Mouse (Mus musculus): ENCODE data around the gene Zfp507. TPM values are rescaled to one million over a fixed set of nuclear protein-coding genes. Genes with fewer than 3 reads are reported as not detected.
A peak's percentile ranks its signal among the peaks of the same experiment; 100 is the strongest.

Gene Zfp507
- polyA plus RNA-seq, 1 experiment = not detected

- Histone ChIP-seq H3K4me3 (ENCODE audit: insufficient read depth, low read length) (no peak overlapping the region), H3K4me1 (ENCODE audit: control insufficient read depth, insufficient read depth, low read length) (no peaks in the 10 kb centered on the region), H3K27ac (ENCODE audit: insufficient read depth, low read depth, low read length) (no peak overlapping the region)
- no peak for TF ChIP-seq POLR2A (IDR thresholded peaks at IDR 0.05; ENCODE audit: borderline replicate concordance, low read depth, low read length)
- TF ChIP-seq CTCF (IDR thresholded peaks at IDR 0.05; ENCODE audit: low read depth, low read length) = no peak
Observed at GRCm38 (mm10) chr7:35756510-35757440, 46.0 kb downstream of the Zfp507 start.

- Histone ChIP-seq H3K27ac (ENCODE audit: insufficient read depth, low read depth, low read length) (no peak overlapping the region), H3K4me3 (ENCODE audit: insufficient read depth, low read length) (no peak overlapping the region), H3K4me1 (ENCODE audit: control insufficient read depth, insufficient read depth, low read length) (no peaks in the 10 kb centered on the region)
- no peak for TF ChIP-seq CTCF (IDR thresholded peaks at IDR 0.05; ENCODE audit: low read depth, low read length)
- no peak for TF ChIP-seq POLR2A (IDR thresholded peaks at IDR 0.05; ENCODE audit: borderline replicate concordance, low read depth, low read length)
Observed at GRCm38 (mm10) chr7:35754886-35755168, 48.0 kb downstream of the Zfp507 start.

GRCm38 (mm10) chr7:35754033-35754885 lies 48.5 kb downstream of the Zfp507 start, which contains the start of gene Dpy19l3:
Gene Dpy19l3, minus strand, starts transcription at chr7:35754454.
- Histone ChIP-seq H3K4me1 (ENCODE audit: control insufficient read depth, insufficient read depth, low read length) (no peaks in the 10 kb centered on the region), H3K4me3 (ENCODE audit: insufficient read depth, low read length) (peak within 1 kb of the TSS; percentile 60), H3K27ac (ENCODE audit: insufficient read depth, low read depth, low read length) (no peak within 1 kb of the TSS)
- TF ChIP-seq CTCF (IDR thresholded peaks at IDR 0.05; ENCODE audit: low read depth, low read length) = no peak
- TF ChIP-seq POLR2A (IDR thresholded peaks at IDR 0.05; ENCODE audit: borderline replicate concordance, low read depth, low read length) = no peak

- TF ChIP-seq POLR2A (IDR thresholded peaks at IDR 0.05; ENCODE audit: borderline replicate concordance, low read depth, low read length) (no peak), CTCF (IDR thresholded peaks at IDR 0.05; ENCODE audit: low read depth, low read length) (no peak)
- Histone ChIP-seq H3K4me1 (ENCODE audit: control insufficient read depth, insufficient read depth, low read length) (no peaks in the 10 kb centered on the region), H3K4me3 (ENCODE audit: insufficient read depth, low read length) (peak overlapping the region; percentile 60), H3K27ac (ENCODE audit: insufficient read depth, low read depth, low read length) (no peak overlapping the region)
Observed at GRCm38 (mm10) chr7:35753319-35754032, 49.3 kb downstream of the Zfp507 start.

- TF ChIP-seq CTCF (IDR thresholded peaks at IDR 0.05; ENCODE audit: low read depth, low read length) (no peak), POLR2A (IDR thresholded peaks at IDR 0.05; ENCODE audit: borderline replicate concordance, low read depth, low read length) (no peak)
- Histone ChIP-seq H3K4me1 (ENCODE audit: control insufficient read depth, insufficient read depth, low read length) (no peaks in the 10 kb centered on the region), H3K27ac (ENCODE audit: insufficient read depth, low read depth, low read length) (no peak overlapping the region), H3K4me3 (ENCODE audit: insufficient read depth, low read length) (no peak overlapping the region)
Observed at GRCm38 (mm10) chr7:35750873-35751272, 51.9 kb downstream of the Zfp507 start.

- no peaks in the 10 kb centered on the region for H3K4me1 ChIP-seq (ENCODE audit: control insufficient read depth, insufficient read depth, low read length)
- TF ChIP-seq POLR2A (IDR thresholded peaks at IDR 0.05; ENCODE audit: borderline replicate concordance, low read depth, low read length) = no peak
- no peak for TF ChIP-seq CTCF (IDR thresholded peaks at IDR 0.05; ENCODE audit: low read depth, low read length)
- H3K4me3 ChIP-seq (ENCODE audit: insufficient read depth, low read length) = no peak overlapping the region
- H3K27ac ChIP-seq (ENCODE audit: insufficient read depth, low read depth, low read length) = no peak overlapping the region
Observed at GRCm38 (mm10) chr7:35747397-35747964, 55.3 kb downstream of the Zfp507 start.

- Histone ChIP-seq H3K4me1 (ENCODE audit: control insufficient read depth, insufficient read depth, low read length) (no peaks in the 10 kb centered on the region), H3K4me3 (ENCODE audit: insufficient read depth, low read length) (no peak overlapping the region), H3K27ac (ENCODE audit: insufficient read depth, low read depth, low read length) (no peak overlapping the region)
- TF ChIP-seq POLR2A (IDR thresholded peaks at IDR 0.05; ENCODE audit: borderline replicate concordance, low read depth, low read length) (no peak), CTCF (IDR thresholded peaks at IDR 0.05; ENCODE audit: low read depth, low read length) (no peak)
Observed at GRCm38 (mm10) chr7:35746686-35747396, 56.0 kb downstream of the Zfp507 start.

- H3K4me1 ChIP-seq (ENCODE audit: control insufficient read depth, insufficient read depth, low read length) = no peaks in the 10 kb centered on the region
- no peak for TF ChIP-seq CTCF (IDR thresholded peaks at IDR 0.05; ENCODE audit: low read depth, low read length)
- TF ChIP-seq POLR2A (IDR thresholded peaks at IDR 0.05; ENCODE audit: borderline replicate concordance, low read depth, low read length) = no peak
- H3K4me3 ChIP-seq (ENCODE audit: insufficient read depth, low read length) = no peak overlapping the region
- H3K27ac ChIP-seq (ENCODE audit: insufficient read depth, low read depth, low read length) = no peak overlapping the region
Observed at GRCm38 (mm10) chr7:35745281-35745702, 57.5 kb downstream of the Zfp507 start.

- Histone ChIP-seq H3K4me3 (ENCODE audit: insufficient read depth, low read length) (no peak overlapping the region), H3K4me1 (ENCODE audit: control insufficient read depth, insufficient read depth, low read length) (no peaks in the 10 kb centered on the region), H3K27ac (ENCODE audit: insufficient read depth, low read depth, low read length) (no peak overlapping the region)
- TF ChIP-seq POLR2A (IDR thresholded peaks at IDR 0.05; ENCODE audit: borderline replicate concordance, low read depth, low read length) (no peak), CTCF (IDR thresholded peaks at IDR 0.05; ENCODE audit: low read depth, low read length) (no peak)
Observed at GRCm38 (mm10) chr7:35744771-35745170, 58.0 kb downstream of the Zfp507 start.

Data from bone marrow macrophage, adult 2 months (primary cell).